Comparison of ENCODE assay signal across 19 mouse cellular contexts in genomic region chr8:88309274-88309873, GRCm38 (mm10). TPM values are rescaled to one million over a fixed set of nuclear protein-coding genes. Genes with fewer than 3 reads are reported as not detected.
DNase-seq lines count a peak whose midpoint lies in the region; ATAC-seq and TF ChIP-seq lines count a peak whose summit lies in the region.
"Had no signal": no experiment of that assay in that cellular context is flagged by ENCODE, and none has a peak within 500 bp of the region (broad histone marks: within the 10 kb centered on the region; RNA-seq: fewer than 3 reads in every experiment).

No protein-coding gene starts in this region.

- H3K27me3 ChIP-seq in lung, postnatal 0 days (replicated peaks; ENCODE audit: insufficient read depth, low read length) = no peaks in the 10 kb centered on the region
- H3K27me3 ChIP-seq: limb, embryonic 12.5 days; lung, embryonic 15.5 days; stomach, embryonic 15.5 days had no signal

- no peaks in the 10 kb centered on the region for H3K36me3 ChIP-seq in lung, postnatal 0 days (ENCODE audit: insufficient read depth, low read length)
- H3K36me3 ChIP-seq: forebrain, embryonic 10.5 days; limb, embryonic 12.5 days; lung, embryonic 15.5 days; stomach, embryonic 15.5 days had no signal

- H3K4me3 ChIP-seq in gastrocnemius, adult 2 months = no peak overlapping the region
- no peak overlapping the region for H3K4me3 ChIP-seq in lung, postnatal 0 days (ENCODE audit: low read depth, low read length)
- H3K4me3 ChIP-seq: forebrain, embryonic 10.5 days; limb, embryonic 12.5 days; lung, embryonic 15.5 days; stomach, embryonic 15.5 days had no signal

- H3K4me1 ChIP-seq in lung, postnatal 0 days (ENCODE audit: insufficient read depth, low read depth, low read length) = no peaks in the 10 kb centered on the region
- H3K4me1 ChIP-seq: forebrain, embryonic 10.5 days; limb, embryonic 12.5 days; lung, embryonic 15.5 days; stomach, embryonic 15.5 days had no signal

- H3K9ac ChIP-seq in lung, postnatal 0 days (replicated peaks; ENCODE audit: low read depth) = no peak overlapping the region
- H3K9ac ChIP-seq: limb, embryonic 12.5 days; lung, embryonic 15.5 days; stomach, embryonic 15.5 days had no signal

- no peak overlapping the region for H3K27ac ChIP-seq in gastrocnemius, adult 2 months
- no peak overlapping the region for H3K27ac ChIP-seq in lung, postnatal 0 days (ENCODE audit: low read length)
- H3K27ac ChIP-seq: forebrain, embryonic 10.5 days; hindbrain, postnatal 0 days; limb, embryonic 12.5 days; lung, embryonic 15.5 days; stomach, embryonic 15.5 days had no signal

- intact Hi-C loops in gastrocnemius, adult 2 months (cut with DNase I) = no loop called here
- intact Hi-C loops in left cerebral cortex, postnatal 25 days (cut with DNase I) = no loop called here

- H3K4me2 ChIP-seq in lung, postnatal 0 days (replicated peaks; ENCODE audit: low read depth, low read length) = no peak overlapping the region
- H3K4me2 ChIP-seq: limb, embryonic 12.5 days; lung, embryonic 15.5 days; midbrain, embryonic 11.5 days; stomach, embryonic 15.5 days had no signal

- ATAC-seq in lung, postnatal 0 days = 0 out of 2 replicates have a peak, but pooled peaks have one; percentile 12
- peak; percentile 85 for ATAC-seq in common myeloid progenitor, adult 5-6 weeks (replicated peaks; ENCODE audit: low read depth, poor library complexity, severe bottlenecking)
- ATAC-seq: hindbrain, postnatal 0 days had no signal

- DNase-seq in gastrocnemius, adult 2 months = peak; percentile 24
- DNase-seq in gastrocnemius, postnatal 4 days (ENCODE audit: low spot score in 2 of 2) = no peak
- no peak for DNase-seq in lung, postnatal 0 days (ENCODE audit: low spot score)
- no peak for DNase-seq in lung, postnatal 10 days
- peak; percentile 81 to 82 for DNase-seq in spleen, postnatal 36 days (ENCODE audit: low spot score in 2 of 2)
- DNase-seq in left cerebral cortex, postnatal 25 days (ENCODE audit: low spot score in 2 of 2) = no peak
- DNase-seq in adrenal gland, postnatal 4 days (ENCODE audit: low spot score in 2 of 2) = no peak
- DNase-seq: adrenal gland, adult 2 months; cerebellum, adult 18-20 months; heart, postnatal 14 days; kidney, adult 8-10 months; right cerebral cortex, postnatal 14 days had no signal

- WGBS in lung, postnatal 0 days = 72% methylated on average over 10 of the region's 10 CpGs

- no peak for TF ChIP-seq EP300 in lung, postnatal 0 days (IDR thresholded peaks at IDR 0.05)

- no peaks in the 10 kb centered on the region for H3K9me3 ChIP-seq in lung, postnatal 0 days (ENCODE audit: low read length)
- H3K9me3 ChIP-seq: forebrain, embryonic 10.5 days; limb, embryonic 12.5 days; lung, embryonic 15.5 days; stomach, embryonic 15.5 days had no signal

- TF ChIP-seq CTCF in gastrocnemius, adult 2 months (IDR thresholded peaks at IDR 0.05) = no peak
- no peak for TF ChIP-seq CTCF in lung, postnatal 0 days (IDR thresholded peaks at IDR 0.05)

RNA-seq across cellular contexts. Expression of gene Adcy7, which starts 37.2 kb away (rescaled TPM):
- 1 to 10 TPM; 3.4 to 6.6 TPM for total RNA-seq in gastrocnemius, adult 2 months (2021)
- 10 to 100 TPM; 16.8 to 22.7 TPM for total RNA-seq in gastrocnemius, postnatal 4 days (2021)
- 16.5 and 17.6 TPM in 2 replicates for polyA plus RNA-seq in lung, postnatal 0 days (2015; fragmentation: Nextera tagmentation; extraction: Ambion mirVana)
- total RNA-seq in common myeloid progenitor, adult 5-6 weeks (2017) = 41.1 and 46.5 TPM in 2 replicates
- total RNA-seq in left cerebral cortex, postnatal 25 days (2021) = 1 to 10 TPM; 3.5 to 5.2 TPM
- total RNA-seq in adrenal gland, postnatal 4 days (2021) = 1 to 10 TPM; 6.8 to 8.0 TPM

RNA-seq across cellular contexts. Expression of gene Brd7, which starts 52.6 kb away (rescaled TPM):
- 10 to 100 TPM; 74.5 to 85.4 TPM for total RNA-seq in gastrocnemius, adult 2 months (2021)
- total RNA-seq in gastrocnemius, postnatal 4 days (2021) = 10 to 100 TPM; 71.1 to 71.9 TPM
- 116 and 129 TPM in 2 replicates for polyA plus RNA-seq in lung, postnatal 0 days (2015; fragmentation: Nextera tagmentation; extraction: Ambion mirVana)
- 69.6 and 88.8 TPM in 2 replicates for total RNA-seq in common myeloid progenitor, adult 5-6 weeks (2017)
- total RNA-seq in left cerebral cortex, postnatal 25 days (2021) = 10 to 100 TPM; 52.3 to 56.4 TPM
- total RNA-seq in adrenal gland, postnatal 4 days (2021) = 10 to 100 TPM; 82.9 to 93.5 TPM

Comparison
In these comparisons a context has a peak if more than half of its experiments do, and no peak if none do; other contexts are left out.
1. DNase-seq: peak in gastrocnemius, adult 2 months (single experiment) and spleen, postnatal 36 days (2 of 2); none in gastrocnemius, postnatal 4 days (0 of 2), lung, postnatal 0 days (single experiment), lung, postnatal 10 days (single experiment), left cerebral cortex, postnatal 25 days (0 of 2) and adrenal gland, postnatal 4 days (0 of 2).